Mouse (Mus musculus): ENCODE measurements around the gene Zfp882.

DNA sequence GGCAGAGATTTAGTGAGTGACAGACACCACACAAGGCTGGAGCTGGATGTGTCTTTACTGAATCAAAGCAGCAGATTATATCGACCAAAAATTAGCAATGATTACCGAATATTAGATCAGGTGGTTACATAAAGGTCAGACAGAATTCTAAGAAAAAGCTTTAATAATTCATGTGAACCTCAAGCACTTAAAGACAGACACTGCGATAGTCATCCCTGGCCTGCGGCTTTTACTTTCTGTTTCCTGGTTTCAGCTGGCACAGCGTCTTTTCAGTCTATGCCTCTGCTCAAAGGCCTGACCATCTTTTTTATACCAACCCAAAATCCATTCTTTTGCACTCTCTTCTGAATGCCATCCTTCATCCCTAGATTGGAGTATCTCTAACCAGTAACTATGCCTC lies 40.2 kb downstream of the Zfp882 start:
- TF ChIP-seq CTCF (IDR thresholded peaks at IDR 0.05; ENCODE audit: extremely low read depth, insufficient read depth, insufficient read length, insufficient replicate concordance) (no peak), POLR2A (IDR thresholded peaks at IDR 0.05; ENCODE audit: low read depth, low read length) (no peak)
